Mouse (Mus musculus) fat pad, adult 2 months (tissue): ENCODE data around the gene Cacna1a.

Experiments used
- DNase-seq: peaks from one replicate; pipeline ENCODE4 v3.0.0-alpha.2; 2011; ENCODE audit warnings: low read depth, low spot score; ENCODE audit errors: extremely low read depth

Cacna1a gene

DNA sequence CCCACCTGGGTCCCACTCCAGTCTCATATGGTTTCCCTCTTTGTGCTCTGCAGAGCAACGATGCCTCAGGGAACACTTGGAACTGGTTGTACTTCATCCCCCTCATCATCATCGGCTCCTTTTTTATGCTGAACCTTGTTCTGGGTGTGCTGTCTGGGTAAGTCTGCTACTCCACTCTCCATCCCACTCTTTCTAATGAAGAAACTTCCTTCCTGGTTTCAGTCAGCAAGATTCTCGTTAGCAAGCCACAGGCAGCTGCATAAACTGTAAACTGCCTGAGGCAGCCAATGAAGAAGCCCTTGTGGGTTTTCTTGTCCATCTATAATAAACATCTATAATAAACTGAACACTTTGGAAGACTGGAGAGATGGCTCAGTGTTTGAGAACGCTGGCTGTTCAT is 145.1 kb downstream of the Cacna1a start:
- no peak for DNase-seq

DNA sequence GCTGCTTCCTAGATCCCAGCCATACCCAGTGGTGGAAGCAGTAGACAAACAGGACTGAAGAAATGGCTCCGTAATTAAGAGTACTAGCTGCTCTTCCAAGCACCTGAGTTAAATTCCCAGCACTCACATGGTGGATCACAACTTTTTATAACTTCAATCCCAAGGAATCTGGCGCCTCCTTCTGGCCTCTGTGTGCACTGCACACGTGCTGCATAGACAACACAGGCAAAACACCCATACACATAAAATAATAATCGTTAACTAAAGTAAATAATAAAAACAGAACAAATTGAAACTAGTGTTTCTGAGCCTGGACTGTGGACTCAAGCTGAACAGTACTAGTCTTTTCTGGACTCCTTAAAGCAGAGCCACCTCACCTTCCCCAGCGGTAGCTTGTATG is 148.7 kb downstream of the Cacna1a start:
- no peak for DNase-seq

DNA sequence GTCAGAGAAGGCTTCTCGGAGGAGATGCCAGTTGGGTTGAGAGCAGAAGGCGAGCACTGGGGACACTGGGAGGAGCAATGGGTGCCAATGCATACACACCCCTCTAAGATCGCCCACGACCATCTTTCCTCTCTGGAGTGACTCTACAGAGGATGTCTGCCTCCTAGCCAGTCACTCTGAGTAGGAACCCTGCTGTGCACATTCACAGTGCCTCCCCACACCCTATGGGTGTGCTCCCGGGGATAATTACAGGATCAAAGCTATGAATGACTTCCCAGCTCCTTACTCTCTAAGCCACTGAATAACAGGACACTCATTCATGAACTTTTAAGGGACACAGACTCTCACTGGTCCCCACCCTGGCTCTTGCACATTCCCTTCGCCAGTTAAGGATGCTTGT is 151.1 kb downstream of the Cacna1a start:
- DNase-seq = no peak

- no peak for DNase-seq
Measured at GRCm38 (mm10) chr8:84542481-84542880, 154.2 kb downstream of the Cacna1a start.

GRCm38 (mm10) chr8:84545522-84545921 is 157.3 kb downstream of the Cacna1a start:
- no peak for DNase-seq

GRCm38 (mm10) chr8:84552457-84552856 is 164.2 kb downstream of the Cacna1a start:
- DNase-seq = no peak

DNA sequence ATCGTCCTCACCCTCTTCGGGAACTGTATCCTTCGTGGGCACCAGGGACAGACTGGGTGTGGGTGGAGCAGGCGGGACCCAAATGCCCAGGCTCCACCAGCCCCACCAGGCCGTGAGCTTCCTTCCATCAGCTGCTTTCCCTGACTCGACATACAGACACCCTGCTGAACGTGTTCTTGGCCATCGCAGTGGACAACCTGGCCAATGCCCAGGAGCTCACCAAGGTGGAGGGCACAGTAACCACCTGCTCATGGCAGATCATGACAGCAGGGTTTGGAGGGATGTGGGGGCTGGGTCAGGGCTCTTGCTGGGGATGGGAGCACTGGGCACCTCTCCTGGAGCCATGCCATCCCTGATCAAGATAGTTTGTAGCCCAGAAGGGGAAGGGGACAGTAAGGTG is 164.9 kb downstream of the Cacna1a start:
- DNase-seq = no peak

- no peak for DNase-seq
Measured at GRCm38 (mm10) chr8:84553617-84554016, 165.4 kb downstream of the Cacna1a start.

GRCm38 (mm10) chr8:84554301-84555027 is 166.2 kb downstream of the Cacna1a start:
- no peak for DNase-seq

DNA sequence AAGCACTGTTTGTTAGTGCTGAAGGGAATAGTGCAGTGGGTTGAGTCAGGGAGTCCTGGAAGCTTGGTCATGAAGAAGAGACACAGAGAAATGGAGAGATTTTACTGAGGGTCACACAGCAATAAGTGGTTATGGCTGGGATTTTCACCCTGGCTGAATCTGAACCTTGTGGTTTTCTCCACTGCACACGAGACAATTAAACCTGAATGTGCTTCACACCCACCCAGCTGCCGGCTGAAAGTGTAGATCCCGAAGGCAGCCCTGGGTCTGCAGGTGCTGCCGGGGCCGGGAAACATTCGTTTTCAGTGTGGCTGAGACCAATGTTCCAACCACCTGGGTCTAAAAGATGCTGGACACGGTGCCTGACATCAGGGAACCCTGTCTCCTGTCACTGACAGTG is 167.0 kb downstream of the Cacna1a start:
- no peak for DNase-seq

DNA sequence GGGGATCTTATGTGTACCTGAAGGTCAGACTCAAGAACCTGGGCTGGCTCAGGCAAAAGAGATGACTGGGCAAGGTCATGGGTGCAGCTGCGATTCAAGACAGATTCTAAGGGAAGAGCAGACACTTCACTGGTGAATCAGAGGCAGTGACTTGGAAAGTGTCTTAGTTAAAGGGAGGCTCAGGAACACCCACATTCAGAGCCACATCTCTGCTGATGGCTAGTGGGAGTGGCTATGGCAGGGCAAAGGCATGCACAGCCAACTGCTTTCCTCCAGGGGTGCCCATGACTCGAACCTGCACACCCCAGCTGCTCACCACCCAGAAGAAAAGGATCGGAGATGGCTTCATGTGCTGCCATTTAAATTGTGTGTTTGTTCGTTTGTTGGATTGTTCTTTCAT is 169.7 kb downstream of the Cacna1a start:
- DNase-seq = no peak

GRCm38 (mm10) chr8:84559121-84559604 is 170.9 kb downstream of the Cacna1a start:
- no peak for DNase-seq

- DNase-seq = no peak
Measured at GRCm38 (mm10) chr8:84561698-84562097, 173.5 kb downstream of the Cacna1a start.

- DNase-seq = no peak
Measured at GRCm38 (mm10) chr8:84564042-84564441, 175.8 kb downstream of the Cacna1a start.

DNA sequence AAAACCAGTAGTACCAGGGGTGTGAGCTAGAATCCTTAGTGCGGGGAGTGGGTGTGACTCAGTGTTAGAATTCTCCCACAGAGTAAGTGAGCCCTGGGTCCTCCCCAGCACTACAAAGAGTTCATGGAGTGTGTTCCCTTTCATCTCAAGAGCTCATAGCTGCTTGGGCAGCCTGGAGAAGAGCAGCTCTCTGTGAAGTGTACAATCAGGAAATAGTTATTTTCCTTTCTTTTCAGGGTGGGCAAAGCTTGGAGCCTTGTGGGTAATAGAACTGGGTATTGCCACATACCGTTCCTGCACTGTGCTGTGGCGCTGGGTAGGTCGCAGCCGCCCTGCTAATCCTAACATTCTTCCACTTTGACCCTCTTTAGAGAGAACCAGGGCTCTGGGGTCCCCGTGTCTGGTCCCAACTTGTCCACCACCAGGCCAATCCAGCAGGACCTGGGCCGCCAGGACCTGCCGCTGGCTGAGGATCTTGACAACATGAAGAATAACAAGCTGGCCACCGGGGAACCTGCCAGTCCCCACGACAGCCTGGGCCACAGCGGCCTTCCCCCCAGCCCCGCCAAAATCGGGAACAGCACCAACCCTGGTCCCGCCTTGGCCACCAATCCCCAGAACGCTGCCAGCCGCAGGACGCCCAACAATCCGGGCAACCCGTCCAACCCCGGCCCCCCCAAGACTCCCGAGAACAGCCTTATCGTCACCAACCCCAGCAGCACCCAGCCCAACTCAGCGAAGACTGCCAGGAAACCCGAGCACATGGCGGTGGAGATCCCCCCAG is 177.5 kb downstream of the Cacna1a start:
- no peak for DNase-seq

GRCm38 (mm10) chr8:84566816-84567413 is 178.7 kb downstream of the Cacna1a start:
- DNase-seq = no peak

- DNase-seq = no peak
Measured at GRCm38 (mm10) chr8:84567541-84567940, 179.3 kb downstream of the Cacna1a start.

DNA sequence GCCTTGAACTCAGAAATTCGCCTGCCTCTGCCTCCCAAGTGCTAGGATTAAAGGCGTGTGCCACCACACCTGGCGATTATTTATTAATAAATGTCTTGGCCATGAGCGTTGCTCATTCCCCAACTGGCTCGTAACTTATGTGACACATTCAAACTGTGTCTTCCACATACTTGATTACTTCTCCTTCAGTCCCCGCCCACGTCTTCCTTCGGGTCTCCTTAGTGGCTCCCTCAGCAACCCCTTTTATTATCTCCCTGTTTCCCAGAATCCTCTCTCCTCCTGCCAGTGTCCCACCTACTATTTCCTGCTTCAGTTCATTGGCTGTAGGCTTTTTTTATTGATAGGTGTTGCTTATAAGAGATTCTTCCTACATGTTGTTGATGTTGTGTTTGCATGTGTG is 180.5 kb downstream of the Cacna1a start:
- no peak for DNase-seq

- DNase-seq = no peak
Measured at GRCm38 (mm10) chr8:84569921-84570673, 181.9 kb downstream of the Cacna1a start.

DNA sequence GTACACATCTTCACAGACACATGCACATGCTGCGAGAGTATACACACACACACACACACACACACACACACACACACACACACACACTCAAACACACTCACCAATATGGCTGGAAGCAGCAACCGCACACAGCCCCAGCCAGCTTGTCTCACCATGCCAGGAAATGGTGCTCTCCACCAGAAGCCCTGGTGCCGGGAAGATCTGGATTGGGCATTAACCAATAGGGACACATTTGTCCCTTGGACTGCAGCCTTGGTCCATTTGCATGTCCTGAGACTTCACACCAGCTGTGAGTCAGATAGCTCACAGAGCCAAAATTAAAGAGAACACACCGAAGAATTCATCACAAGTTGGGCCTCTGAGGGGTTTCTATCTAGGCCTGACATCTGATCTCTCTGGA is 189.2 kb downstream of the Cacna1a start:
- DNase-seq = no peak

DNA sequence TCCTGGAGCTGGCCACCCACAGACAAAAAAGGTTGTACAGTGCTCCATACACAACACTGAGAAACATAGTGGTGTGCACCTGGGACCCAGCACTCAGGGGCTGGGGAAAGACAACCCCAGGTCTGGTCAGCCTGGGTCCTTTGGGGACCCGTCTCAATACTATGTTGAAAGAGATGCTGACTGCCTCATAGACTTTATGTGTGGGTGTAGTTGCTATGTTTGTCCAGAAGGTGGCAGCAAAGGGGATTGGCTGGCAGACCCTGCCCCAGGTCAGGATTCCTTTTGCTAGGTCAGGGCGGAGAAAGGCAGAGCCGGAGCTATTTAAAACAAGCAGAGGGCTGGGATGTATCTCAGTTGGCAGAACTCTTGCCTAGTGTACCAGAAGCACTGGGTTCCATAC is 191.4 kb downstream of the Cacna1a start:
- no peak for DNase-seq
